Mouse (Mus musculus) brain, adult 2 months (tissue): ENCODE measurements around the gene Iqcf4.
"Not testable (repeated sequence)": the region's sequence is repeated elsewhere in the genome, so short reads cannot be mapped to it uniquely, and the experiment has no call there.

ENCODE experiments used
- DNase-seq: peaks from one replicate; pipeline ENCODE4 v3.0.0; 2011; ENCODE audit warnings: low read depth, low spot score

Iqcf4 gene

GRCm38 (mm10) chr9:106570896-106571295 is at the start of gene Iqcf4:
Iqcf4 (minus strand) TSS chr9:106570996.
- DNase-seq: no peak

GRCm38 (mm10) chr9:106617496-106617895 is 46.7 kb upstream of the Iqcf4 start:
- DNase-seq: peak; percentile 55

DNA sequence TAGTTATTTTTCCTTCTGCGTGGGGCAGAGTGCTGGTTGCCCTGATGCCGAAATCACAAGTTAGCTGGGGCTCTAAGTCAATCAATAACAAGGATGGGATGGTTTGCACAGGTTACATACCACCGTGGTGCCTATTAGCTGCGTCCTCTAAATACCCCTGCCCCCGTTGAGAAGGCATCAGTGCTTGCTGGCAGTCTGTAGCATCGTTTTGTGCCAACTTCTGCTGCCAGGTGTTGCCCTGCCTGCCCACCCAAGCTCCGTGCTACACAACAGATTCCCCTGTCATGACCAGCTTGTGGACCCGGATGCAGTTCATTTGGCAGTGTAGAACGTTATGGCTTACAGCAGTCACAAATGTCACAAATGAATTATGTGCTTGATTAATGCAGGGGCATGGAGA is 45.5 kb upstream of the Iqcf4 start:
- DNase-seq: no peak

- peak; percentile 44 for DNase-seq
Measured at GRCm38 (mm10) chr9:106614616-106615015, 43.8 kb upstream of the Iqcf4 start.

DNA sequence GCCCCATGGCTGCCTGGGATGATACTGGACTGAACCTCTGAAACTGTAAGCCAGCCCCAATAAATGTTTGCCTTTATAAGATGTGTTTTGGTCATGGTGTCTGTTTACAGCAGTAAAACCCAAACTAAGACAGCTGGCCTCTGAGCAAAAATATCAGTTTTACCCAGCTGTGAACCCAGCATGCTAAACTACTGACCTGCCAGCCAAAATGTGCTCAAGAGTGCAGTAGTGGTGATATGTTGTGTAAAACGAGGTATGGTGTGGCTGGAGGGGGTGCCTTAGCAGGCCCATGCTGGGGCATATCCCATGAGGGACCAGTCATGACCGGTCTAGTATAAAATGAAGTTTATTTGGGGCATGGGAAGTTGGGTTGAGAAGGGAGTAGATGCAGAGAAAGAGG is 43.2 kb upstream of the Iqcf4 start:
- no peak for DNase-seq

- DNase-seq: no peak
Measured at GRCm38 (mm10) chr9:106610727-106611126, 39.9 kb upstream of the Iqcf4 start.

- peak; percentile 86 for DNase-seq
Measured at GRCm38 (mm10) chr9:106600546-106600945, 29.8 kb upstream of the Iqcf4 start.

GRCm38 (mm10) chr9:106598466-106598865 is 27.7 kb upstream of the Iqcf4 start:
- no peak for DNase-seq

- peak; percentile 80 for DNase-seq
Measured at GRCm38 (mm10) chr9:106595836-106596235, 25.0 kb upstream of the Iqcf4 start.

DNA sequence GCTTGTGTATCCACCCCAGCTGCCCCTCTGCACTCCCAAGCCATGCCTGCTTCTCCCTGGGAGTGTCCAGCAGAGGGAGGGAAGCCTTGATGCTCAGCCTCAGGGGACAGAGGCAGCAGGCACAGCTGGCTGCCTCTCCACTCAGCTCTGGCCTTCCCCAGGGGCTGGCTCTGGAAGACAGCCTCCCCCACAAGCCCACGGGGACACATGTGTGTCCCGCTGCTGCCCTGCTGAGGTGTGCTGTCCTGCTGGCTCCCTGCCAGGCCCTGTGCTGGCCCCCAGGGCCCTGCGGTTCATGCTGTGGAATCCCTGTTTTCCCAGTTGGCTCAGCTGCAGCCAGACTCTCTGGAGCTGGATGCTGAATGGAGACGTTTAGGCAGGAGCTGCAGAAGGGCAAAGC is 24.6 kb upstream of the Iqcf4 start:
- not testable (repeated sequence) for DNase-seq

DNA sequence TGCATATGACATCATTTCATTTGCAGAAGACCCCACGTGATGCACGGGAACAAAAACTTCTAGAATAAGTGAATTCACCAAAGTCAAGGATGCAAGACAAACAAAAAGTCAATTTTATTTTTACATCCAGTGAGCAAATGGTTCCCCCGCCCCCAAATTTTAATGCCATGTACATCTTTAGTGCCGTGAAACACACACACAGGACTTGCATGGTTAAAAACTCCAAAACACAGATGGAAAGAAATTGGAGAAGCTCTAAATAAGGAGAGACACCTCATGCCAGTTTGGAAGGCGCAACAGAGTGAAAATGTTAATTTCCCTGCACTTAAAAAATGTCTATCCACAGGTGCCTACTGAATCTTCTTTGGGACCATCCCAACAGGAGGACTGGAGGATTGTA is 21.4 kb upstream of the Iqcf4 start:
- DNase-seq: peak; percentile 55

GRCm38 (mm10) chr9:106582552-106582951 is 11.8 kb upstream of the Iqcf4 start:
- peak; percentile 63 for DNase-seq

DNA sequence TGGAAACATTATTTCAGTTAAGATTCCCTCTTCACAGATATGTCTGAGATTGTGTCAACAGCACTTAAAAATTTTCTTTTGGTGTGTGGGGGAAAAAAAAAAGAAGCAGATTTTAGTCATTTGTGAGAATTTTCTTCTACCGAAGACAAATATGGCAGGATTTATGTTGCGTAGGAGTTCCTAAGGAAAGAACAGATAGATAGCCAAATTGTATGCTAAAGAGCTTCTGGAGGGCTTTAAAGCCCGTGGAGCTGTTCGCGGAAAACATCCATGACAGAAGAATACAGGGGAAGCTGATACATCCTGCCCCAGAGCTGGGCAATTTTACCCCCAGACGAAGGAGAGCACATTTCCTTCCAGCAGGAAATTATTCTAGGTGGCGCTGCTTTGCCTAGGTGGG is 9.2 kb upstream of the Iqcf4 start:
- DNase-seq: peak; percentile 75

GRCm38 (mm10) chr9:106576112-106576511 is 5.3 kb upstream of the Iqcf4 start:
- peak; percentile 56 for DNase-seq

DNA sequence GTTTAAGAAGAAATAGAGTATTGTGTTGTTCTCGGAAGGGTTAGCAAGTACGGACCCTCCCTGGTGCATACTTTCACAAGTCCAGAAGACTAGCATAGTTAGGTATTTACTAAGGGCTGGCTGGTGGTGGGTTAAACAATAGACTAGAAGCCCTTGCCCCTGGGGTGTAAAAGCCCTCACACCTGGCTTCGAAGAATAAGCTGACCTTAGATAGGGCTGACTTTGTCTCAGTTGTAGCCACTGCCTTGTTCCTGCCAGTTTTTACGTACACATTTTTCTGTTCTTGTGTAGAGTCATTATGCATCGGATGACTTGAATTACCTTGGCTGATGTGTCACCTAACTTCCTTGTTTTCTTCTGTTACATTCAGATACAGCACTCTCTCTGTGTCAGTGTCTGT is 2.6 kb upstream of the Iqcf4 start:
- no peak for DNase-seq

DNA sequence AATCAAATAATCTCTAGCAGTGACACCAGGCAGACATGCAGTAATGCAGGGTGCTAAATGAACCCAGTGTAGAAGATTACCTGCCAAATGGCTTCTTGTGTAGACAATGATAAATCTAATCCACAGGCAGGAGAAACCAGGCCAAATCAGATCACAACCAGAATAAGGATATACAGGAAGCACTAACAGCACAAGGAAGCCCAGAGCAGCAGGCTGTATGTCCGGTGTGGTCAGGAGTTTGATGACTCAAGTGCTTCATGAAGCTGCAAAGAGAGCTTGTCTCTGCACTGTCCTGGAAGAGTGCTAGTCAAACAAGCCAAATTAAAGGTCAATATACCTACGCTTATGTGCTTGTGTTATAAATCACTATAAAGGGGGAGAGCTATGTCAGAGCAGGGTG is 1.4 kb upstream of the Iqcf4 start:
- DNase-seq: no peak

GRCm38 (mm10) chr9:106566437-106566836 is 4.4 kb downstream of the Iqcf4 start:
- no peak for DNase-seq

DNA sequence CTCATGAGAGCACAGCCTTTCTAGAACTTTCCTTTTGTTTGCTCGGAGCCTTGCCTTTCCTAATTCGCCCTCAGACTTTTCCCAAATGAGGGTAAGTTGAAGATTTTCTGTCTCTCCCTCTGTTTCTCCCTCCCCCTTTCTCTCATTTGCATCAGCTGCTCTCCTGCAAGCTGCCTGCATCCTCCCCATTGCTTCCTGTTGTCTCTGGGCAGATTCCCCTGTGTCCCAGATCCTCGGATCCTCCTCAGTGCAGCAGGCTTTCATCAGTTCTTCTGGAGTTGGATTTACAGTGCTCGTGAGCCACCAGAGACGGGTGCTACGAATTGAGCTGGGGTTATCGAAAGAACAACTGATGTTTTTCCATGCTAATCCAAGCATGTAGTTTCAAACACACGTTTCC is 6.8 kb downstream of the Iqcf4 start:
- peak; percentile 58 for DNase-seq

DNA sequence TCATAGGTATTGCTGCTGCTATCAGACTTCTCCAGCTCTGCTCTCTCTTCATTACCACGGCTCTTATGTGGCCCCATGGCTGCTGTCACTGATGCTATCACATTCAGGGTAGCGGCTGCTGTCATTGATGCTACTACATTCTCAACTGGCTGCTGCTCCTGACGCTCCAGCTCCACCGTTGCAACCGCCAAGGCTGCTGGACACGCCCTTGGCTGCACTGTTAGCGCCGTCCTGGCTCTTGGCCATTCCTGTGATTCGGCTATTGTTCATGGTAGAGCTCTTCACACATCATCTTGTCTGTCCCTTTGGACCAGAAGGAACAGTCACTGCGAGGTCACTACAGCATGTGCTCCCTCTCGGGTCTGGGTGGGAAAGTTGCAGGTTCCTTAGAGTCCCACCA is 8.5 kb downstream of the Iqcf4 start:
- DNase-seq: no peak

DNA sequence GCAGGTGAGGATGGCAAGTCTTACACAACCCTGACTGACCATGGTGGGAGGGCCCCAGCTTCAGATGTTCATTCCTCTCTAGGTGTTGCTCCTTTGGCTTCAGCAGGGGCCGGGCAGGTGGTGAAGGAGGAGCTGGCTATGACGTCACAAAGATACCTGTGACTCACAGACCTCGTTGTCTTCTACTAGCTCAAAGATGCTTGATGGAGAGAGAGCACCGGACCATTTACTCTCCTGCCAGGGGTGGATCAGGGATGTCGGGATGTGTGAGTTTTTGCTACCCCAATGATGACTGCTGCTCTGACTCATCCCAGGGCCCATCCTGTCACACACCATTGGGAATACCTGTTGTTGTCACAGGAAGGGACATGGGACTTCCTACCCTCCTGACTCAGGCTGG is 9.3 kb downstream of the Iqcf4 start, which contains the start of gene Iqcf3:
Gene Iqcf3, minus strand, starts transcription at position 101 of the 400 bp plus-strand sequence.
- DNase-seq: no peak

- DNase-seq: peak; percentile 75
Measured at GRCm38 (mm10) chr9:106534975-106535374, 35.8 kb downstream of the Iqcf4 start.

GRCm38 (mm10) chr9:106534296-106534695 is 36.5 kb downstream of the Iqcf4 start:
- no peak for DNase-seq

DNA sequence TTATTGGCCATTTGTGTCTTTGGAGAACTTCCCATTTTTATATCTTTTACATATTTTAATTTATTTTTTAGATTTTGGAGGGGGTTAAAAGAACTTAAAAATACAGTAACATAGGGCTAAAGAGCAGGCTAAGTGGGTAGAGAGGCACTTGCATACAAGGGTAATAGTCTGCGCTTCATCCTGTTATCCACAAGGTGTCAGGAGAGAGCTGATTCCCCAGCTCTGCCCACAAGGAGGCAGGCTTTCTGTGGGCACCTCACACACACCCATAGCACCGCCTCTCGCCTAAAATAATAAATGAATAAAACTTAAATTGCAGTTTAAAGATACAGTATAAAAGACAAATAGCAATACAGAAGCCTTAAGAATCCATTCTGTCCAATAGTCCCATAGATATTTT is 39.0 kb downstream of the Iqcf4 start:
- peak; percentile 83 for DNase-seq

DNA sequence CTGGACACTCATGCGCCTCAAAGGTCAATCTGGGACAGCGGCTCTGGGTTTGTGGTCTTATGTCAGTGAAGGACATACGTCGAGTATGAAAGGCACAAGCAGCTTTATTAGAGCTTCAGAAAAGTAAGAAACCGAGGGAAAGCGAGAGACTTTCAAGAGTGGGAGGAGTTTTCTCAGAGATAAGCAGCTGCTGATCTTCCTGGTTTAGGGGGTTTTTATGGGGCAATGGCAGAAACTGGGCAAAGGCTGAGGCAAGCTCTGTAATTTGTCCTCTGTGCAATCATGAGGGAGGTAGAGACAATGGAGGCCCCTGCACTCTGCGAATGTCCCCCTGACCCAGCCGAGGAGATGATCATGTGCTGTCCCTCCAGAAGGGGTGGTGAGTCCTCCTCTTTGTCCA is 50.9 kb downstream of the Iqcf4 start:
- no peak for DNase-seq
